Mouse (Mus musculus) neural tube, embryonic 14.5 days (tissue): ENCODE measurements around the gene Zfp202. TPM values are rescaled to one million over a fixed set of nuclear protein-coding genes. Genes with fewer than 3 reads are reported as not detected.
"Not testable (repeated sequence)": the region's sequence is repeated elsewhere in the genome, so short reads cannot be mapped to it uniquely, and the experiment has no call there.

Source experiments
- ATAC-seq: fragments of 200-750 bp; cut with Nextera tagmentation; 2 replicates; pipeline ENCODE4 v1.8.0; 2017; ENCODE audit warnings: low read depth, mild to moderate bottlenecking, moderate TSS enrichment, moderate library complexity
- H3K27ac ChIP-seq: fragments of 300-500 bp; sonication (generic); 2 replicates; pipeline ENCODE4 v1.5.1; 2014; ENCODE audit warnings: low read depth, mild to moderate bottlenecking, control low read depth, low read length, moderate library complexity, mixed read lengths
- H3K27me3 ChIP-seq: fragments of 300-500 bp; sonication (generic); 2 replicates; pipeline ENCODE4 v1.6.1; 2014; ENCODE audit warnings: low read length; ENCODE audit not compliant: control insufficient read depth, insufficient read depth
- H3K36me3 ChIP-seq: fragments of 300-500 bp; sonication (generic); 2 replicates; pipeline ENCODE4 v1.6.1; 2014; ENCODE audit warnings: low read length, mixed read lengths; ENCODE audit not compliant: control insufficient read depth, insufficient read depth
- H3K4me1 ChIP-seq: fragments of 300-500 bp; sonication (generic); 2 replicates; pipeline ENCODE4 v1.6.1; 2014; ENCODE audit warnings: low read length; ENCODE audit not compliant: control insufficient read depth, insufficient read depth
- H3K4me2 ChIP-seq: fragments of 300-500 bp; sonication (generic); 2 replicates; pipeline ENCODE4 v1.6.1; 2014; ENCODE audit warnings: mild to moderate bottlenecking, low read depth, low read length, control low read depth
- H3K4me3 ChIP-seq: fragments of 300-500 bp; sonication (generic); 2 replicates; pipeline ENCODE4 v1.5.1; 2014; ENCODE audit warnings: low read depth, low read length, control low read depth, mixed read lengths
- H3K9ac ChIP-seq: fragments of 300-500 bp; sonication (generic); replicated peaks from 2 replicates; pipeline ENCODE4 v1.6.1; 2014; ENCODE audit warnings: low read depth, mild to moderate bottlenecking, control low read depth, low read length, mixed read lengths
- H3K9me3 ChIP-seq: fragments of 300-500 bp; sonication (generic); 2 replicates; pipeline ENCODE4 v1.6.1; 2016; ENCODE audit warnings: low read length; ENCODE audit not compliant: control insufficient read depth
- WGBS: fragments of 180-500 bp; shearing (Covaris S2); extraction: QIAGEN DNeasy Blood & Tissue Kit; methylation state at CpG from one replicate; pipeline ENCODE4 v1.1.7; 2014; 5-methylcytosine and 5-hydroxymethylcytosine counted together
- polyA plus RNA-seq: library from polyadenylated mRNA; unstranded; fragments of >200 nt; fragmentation: Nextera tagmentation; extraction: Ambion mirVana; gene quantifications from 2 replicates; pipeline ENCODE4 v1.2.1, GENCODE M21; 2014

Gene Zfp202
- polyA plus RNA-seq: 11.7 and 13.4 TPM in 2 replicates

- peak within 1 kb of the TSS; percentile 80 for H3K4me2 ChIP-seq
- H3K36me3 ChIP-seq: no peaks in the 10 kb centered on the region
- peak; percentile 99 for ATAC-seq
- H3K27ac ChIP-seq: peak within 1 kb of the TSS; percentile 48; the same call in 1 of the 2 replicates
- peaks cover 10% of the 10 kb centered on the region for H3K4me1 ChIP-seq
- H3K4me3 ChIP-seq: peak within 1 kb of the TSS; percentile 76
- H3K9ac ChIP-seq: peak within 1 kb of the TSS; percentile 87
- no peaks in the 10 kb centered on the region for H3K9me3 ChIP-seq
- H3K27me3 ChIP-seq: no peaks in the 10 kb centered on the region
- WGBS: 0% methylated on average over 42 of the region's 63 CpGs
Measured at GRCm38 (mm10) chr9:40192098-40193038, at the start of gene Zfp202. Gene Zfp202 (plus strand): TSS chr9:40192316.

- no peak for ATAC-seq
- Histone ChIP-seq H3K27me3 (no peaks in the 10 kb centered on the region), H3K4me1 (no peaks in the 10 kb centered on the region), H3K9me3 (no peaks in the 10 kb centered on the region), H3K4me3 (no peak overlapping the region), H3K9ac (no peak overlapping the region), H3K27ac (no peak overlapping the region), H3K36me3 (no peaks in the 10 kb centered on the region), H3K4me2 (no peak overlapping the region)
- WGBS: 80% methylated on average over 4 of the region's 4 CpGs
Measured at GRCm38 (mm10) chr9:40155118-40155644, 36.9 kb upstream of the Zfp202 start.

- H3K4me2 ChIP-seq: no peak overlapping the region
- no peak for ATAC-seq
- no peak overlapping the region for H3K27ac ChIP-seq
- H3K27me3 ChIP-seq: no peaks in the 10 kb centered on the region
- no peak overlapping the region for H3K9ac ChIP-seq
- no peak overlapping the region for H3K4me3 ChIP-seq
- WGBS: 93% methylated on average over 1 of the region's 1 CpGs
- no peaks in the 10 kb centered on the region for H3K36me3 ChIP-seq
- no peaks in the 10 kb centered on the region for H3K4me1 ChIP-seq
- no peaks in the 10 kb centered on the region for H3K9me3 ChIP-seq
Measured at GRCm38 (mm10) chr9:40166446-40166845, 25.7 kb upstream of the Zfp202 start.

- H3K9me3 ChIP-seq: no peaks in the 10 kb centered on the region
- no peak overlapping the region for H3K9ac ChIP-seq
- H3K4me3 ChIP-seq: no peak overlapping the region
- no peak for ATAC-seq
- 87% methylated on average over 6 of the region's 6 CpGs for WGBS
- no peak overlapping the region for H3K27ac ChIP-seq
- H3K4me2 ChIP-seq: no peak overlapping the region
- no peaks in the 10 kb centered on the region for H3K36me3 ChIP-seq
- H3K4me1 ChIP-seq: no peaks in the 10 kb centered on the region
- no peaks in the 10 kb centered on the region for H3K27me3 ChIP-seq
Measured at GRCm38 (mm10) chr9:40177017-40177416, 15.1 kb upstream of the Zfp202 start.

- ATAC-seq: no peak
- Histone ChIP-seq H3K4me3 (no peak within 1 kb of the TSS), H3K9ac (no peak within 1 kb of the TSS), H3K27me3 (no peaks in the 10 kb centered on the region), H3K4me1 (no peaks in the 10 kb centered on the region), H3K27ac (no peak within 1 kb of the TSS), H3K4me2 (no peak within 1 kb of the TSS), H3K36me3 (no peaks in the 10 kb centered on the region), H3K9me3 (no peaks in the 10 kb centered on the region)
- 91% methylated on average over 5 of the region's 5 CpGs for WGBS
Measured at GRCm38 (mm10) chr9:40180620-40181019, 11.5 kb upstream of the Zfp202 start, which contains the start of gene Olfr986. Gene Olfr986 (plus strand): TSS chr9:40180920.

- not testable (repeated sequence) for H3K4me2 ChIP-seq, H3K4me3 ChIP-seq, H3K9ac ChIP-seq, H3K27me3 ChIP-seq, H3K4me1 ChIP-seq, H3K9me3 ChIP-seq, H3K27ac ChIP-seq, ATAC-seq, H3K36me3 ChIP-seq
- WGBS: 62% methylated on average over 2 of the region's 2 CpGs
Measured at GRCm38 (mm10) chr9:40185166-40185565, 7.0 kb upstream of the Zfp202 start.

GRCm38 (mm10) chr9:40191086-40191876, 835 bp upstream of the Zfp202 start:
- Histone ChIP-seq H3K4me1 (peaks cover 10% of the 10 kb centered on the region), H3K4me3 (peak overlapping the region; percentile 76), H3K27me3 (no peaks in the 10 kb centered on the region), H3K9me3 (no peaks in the 10 kb centered on the region), H3K36me3 (no peaks in the 10 kb centered on the region), H3K9ac (no peak overlapping the region), H3K27ac (peak overlapping the region; percentile 45; the same call in 1 of the 2 replicates), H3K4me2 (peak overlapping the region; percentile 80)
- no peak for ATAC-seq
- 91% methylated on average over 9 of the region's 9 CpGs for WGBS

GRCm38 (mm10) chr9:40195981-40196380, 3.9 kb downstream of the Zfp202 start:
- Histone ChIP-seq H3K36me3 (no peaks in the 10 kb centered on the region), H3K27me3 (no peaks in the 10 kb centered on the region), H3K9me3 (no peaks in the 10 kb centered on the region), H3K4me3 (no peak overlapping the region), H3K9ac (no peak overlapping the region), H3K27ac (no peak overlapping the region), H3K4me1 (peaks cover 10% of the 10 kb centered on the region), H3K4me2 (no peak overlapping the region)
- ATAC-seq: no peak
- 94% methylated on average over 3 of the region's 3 CpGs for WGBS
